Mouse (Mus musculus) frontal cortex, postnatal 25 days (tissue): Measurements from ENCODE around the gene Chsy1.
"Not testable (repeated sequence)": the region's sequence is repeated elsewhere in the genome, so short reads cannot be mapped to it uniquely, and the experiment has no call there.

Experiments
- DNase-seq, 2 experiments: peaks; one replicate each; pipeline ENCODE4 v3.0.0; 2022; ENCODE audit warnings: low spot score in 2 of 2

The Chsy1 gene

DNA sequence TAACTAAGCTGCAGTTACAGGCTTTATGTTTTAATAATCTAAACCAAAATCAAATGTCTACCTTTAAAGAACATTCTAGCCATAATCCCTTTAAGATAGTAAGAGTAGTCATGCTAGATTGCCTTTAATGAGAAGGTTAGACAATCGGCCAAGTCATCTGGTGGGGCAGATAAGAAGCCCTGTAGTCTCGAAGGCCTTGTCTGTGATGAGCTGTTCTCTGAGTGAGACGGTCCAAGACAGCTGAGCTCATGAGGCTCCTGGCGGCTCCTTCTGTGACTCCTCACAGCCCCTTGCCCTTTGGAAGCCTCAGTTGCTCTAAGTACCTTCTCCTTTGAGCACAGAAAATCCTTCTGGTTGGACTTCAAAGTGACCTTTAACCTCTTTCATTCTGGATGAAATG lies 67.6 kb downstream of the Chsy1 start:
- no peak for DNase-seq

DNA sequence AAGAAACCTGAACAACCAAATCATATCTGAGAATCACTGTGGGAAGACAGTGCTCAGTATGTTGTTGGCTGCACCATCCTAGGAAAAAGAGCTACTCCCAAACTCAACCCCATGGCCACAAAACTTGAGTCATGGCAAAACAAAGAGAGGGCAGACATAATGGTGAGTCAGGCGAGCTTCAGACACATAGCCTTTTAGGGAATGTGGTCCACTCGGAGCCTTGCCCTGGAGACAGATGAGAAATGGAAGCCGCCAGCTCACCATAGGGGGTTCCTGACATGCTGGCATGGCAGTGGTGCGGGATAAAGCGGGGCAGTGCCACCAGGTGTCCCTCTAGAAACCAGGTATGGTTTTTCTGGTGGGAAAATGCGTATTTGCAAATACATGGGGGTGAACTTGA lies 68.8 kb downstream of the Chsy1 start:
- no peak for DNase-seq

DNA sequence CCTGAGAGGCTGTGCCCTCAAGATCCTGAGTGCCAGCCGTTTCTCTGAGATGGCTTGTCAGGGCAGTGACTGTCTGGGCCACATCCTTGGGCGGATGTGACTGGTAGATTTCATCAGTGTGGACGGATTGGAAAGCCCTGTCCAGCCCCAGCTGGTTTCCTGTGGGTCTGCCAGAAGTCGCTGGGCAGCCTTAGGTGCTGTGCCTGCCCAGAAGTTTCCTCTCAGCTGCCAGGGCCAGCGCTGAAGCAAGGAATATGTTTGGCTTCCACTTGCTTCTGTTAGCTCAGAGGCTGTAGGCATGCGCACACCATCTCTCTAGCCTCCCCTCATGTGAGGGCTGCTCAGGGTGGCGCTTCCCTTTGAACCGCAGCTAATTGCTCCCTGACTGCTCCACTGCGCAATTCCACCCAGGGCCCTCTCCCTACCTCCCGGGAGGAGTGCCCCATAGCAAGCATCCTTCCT lies 69.8 kb downstream of the Chsy1 start:
- DNase-seq, result peak; percentile 17 to 30

DNA sequence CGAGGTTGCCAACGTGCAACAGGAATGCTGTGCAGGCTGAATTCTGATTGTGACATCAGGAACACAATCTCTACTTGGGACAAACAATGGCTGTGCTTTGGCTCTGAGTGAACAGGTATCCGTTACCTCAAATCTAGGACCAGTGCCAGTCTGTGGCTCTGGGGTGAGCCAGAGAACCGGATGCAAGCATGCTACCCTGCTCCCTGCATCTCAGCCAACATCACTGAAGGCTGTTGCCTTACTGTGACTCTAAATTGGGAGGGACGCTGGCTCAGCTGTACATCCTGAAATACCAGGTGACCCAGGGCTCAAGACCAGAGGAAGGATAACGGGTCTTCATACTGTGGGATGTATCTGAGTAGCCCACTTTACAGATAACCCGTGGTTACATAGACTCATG lies 70.4 kb downstream of the Chsy1 start:
- no peak for DNase-seq

DNA sequence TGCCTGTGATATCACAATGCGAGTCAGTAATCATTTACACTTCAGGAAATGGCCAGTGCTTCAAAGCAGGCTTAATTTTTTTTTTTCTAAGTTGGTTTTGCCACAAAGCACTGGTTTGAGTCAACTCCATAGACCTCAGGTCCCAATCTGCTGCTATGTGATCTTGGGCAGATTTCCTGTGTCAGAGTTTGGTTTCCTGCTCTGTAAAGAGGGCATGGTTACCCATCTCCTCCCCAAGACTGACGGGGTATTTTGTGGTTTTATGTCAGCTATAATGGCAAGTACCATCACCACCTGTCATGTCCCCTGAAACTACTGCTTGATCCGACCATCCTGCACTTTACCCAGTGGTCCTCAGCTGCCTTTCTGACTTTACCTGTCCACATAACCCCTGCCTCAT lies 70.9 kb downstream of the Chsy1 start:
- DNase-seq, result no peak

DNA sequence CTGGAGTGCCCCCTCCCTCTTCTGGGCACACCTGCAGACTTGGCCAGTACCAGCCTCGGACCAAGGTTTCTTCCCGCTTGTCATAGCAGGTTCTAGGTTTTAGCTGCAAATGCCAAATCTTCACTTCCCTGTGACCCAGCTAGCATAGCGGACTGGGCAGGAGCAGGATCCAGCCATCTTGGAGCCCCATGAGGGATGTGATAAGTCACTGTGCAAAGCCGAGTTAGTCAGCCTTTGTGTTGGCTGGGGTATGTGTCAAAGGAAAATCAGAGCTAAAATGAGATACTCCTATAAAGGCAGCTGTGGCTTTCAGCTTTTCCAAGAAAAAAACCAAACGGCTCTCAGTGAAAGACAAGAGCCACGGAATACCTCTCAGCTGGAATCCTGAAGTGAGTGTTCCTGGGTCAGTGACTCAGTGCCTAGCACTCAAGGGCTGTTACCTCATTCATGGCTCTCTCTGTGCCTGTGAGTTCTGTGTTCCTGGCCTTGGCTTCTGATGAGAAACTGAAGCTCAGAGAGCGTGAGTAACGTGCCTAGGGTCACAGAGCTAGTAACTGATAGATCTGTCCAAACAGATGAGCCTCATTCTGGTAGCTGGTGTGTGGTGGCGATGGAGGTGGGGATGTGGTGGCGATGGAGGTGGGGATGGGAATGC lies 71.5 kb downstream of the Chsy1 start:
- DNase-seq, result no peak

DNA sequence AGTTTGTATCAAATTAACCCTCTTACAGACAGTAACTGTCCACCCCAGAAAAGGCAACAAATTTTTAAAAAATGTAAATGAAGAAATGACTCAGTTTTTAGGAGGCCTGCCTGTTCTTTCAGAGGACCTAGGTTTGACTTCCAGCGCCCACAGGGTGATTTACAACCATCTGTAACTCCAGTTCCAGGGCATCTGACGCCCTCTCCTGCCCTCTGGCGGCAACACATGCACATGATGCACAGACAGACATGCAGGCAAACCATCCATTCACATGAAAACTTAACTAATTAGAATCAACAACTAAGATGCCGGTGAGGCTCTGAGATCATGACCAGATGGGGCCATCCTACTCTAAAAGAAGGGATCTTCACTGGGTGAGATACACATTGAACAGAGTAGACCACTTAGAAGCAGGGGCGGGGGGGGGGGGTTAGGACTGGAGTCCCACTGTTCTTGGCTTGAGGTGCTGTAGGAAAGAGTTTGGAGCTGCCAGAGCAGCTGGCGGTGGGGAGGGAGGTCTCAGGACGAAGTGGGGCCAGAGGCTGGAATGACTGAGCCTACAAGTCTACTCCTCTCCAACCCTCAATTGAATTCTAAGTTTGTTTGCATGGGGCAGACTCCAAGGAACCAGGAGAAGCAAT lies 72.9 kb downstream of the Chsy1 start:
- no peak for DNase-seq

DNA sequence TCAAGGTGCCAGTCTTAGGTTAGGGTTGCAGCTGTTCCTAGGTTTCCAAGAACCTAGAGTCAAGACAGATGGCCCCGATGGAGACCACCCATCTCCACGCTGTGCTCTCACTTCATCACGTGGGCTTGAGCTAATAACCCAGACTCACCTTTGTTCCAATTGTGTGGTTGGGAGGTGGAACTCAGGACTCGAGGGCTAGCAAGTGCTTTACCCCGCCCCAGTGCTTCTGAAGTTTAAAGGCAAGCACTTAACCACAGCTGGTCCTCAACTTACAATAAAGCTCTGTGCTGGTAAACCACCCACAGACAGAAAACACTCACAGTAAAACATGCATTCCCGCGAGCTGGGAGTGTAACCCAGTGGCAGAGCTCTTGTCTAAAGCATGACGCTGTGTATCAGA lies 74.1 kb downstream of the Chsy1 start:
- no peak for DNase-seq

DNA sequence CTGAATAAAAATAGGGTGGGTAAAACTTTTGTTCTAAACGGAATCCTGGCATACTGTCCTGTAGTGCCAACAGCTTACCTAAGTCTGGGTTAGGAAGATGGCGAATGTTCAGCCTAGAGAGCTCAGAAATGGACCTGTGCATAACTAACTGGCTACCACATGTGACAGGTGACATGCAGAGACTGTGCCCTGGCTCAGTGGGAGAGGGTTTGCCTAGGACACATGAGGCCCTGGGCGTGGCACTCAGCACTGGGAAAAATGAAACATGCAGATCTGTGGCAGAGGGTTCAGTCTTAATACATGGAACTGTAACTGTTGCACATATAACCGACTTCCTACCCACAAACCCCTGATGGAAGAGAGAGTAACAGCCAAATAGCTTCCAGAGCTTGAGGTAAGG lies 74.7 kb downstream of the Chsy1 start:
- no peak for DNase-seq

DNA sequence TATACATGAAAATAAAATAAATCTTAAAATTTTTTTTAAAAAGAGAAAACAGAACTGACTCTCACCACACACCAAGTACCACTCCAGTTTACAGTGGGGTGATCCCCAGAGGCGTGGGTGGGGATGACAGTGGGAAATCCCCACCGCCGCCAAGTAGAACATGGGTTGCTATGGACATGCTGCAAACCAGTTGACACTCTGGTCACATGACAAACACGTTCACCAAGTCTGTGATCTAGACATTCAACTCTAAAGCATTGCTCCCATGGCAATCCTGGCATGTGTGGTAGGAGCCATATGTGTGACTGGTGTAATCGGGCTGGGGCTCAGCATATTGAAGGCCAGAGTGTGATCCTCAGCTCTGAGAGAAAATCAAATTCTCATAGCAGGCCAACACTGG lies 76.1 kb downstream of the Chsy1 start:
- no peak for DNase-seq

DNA sequence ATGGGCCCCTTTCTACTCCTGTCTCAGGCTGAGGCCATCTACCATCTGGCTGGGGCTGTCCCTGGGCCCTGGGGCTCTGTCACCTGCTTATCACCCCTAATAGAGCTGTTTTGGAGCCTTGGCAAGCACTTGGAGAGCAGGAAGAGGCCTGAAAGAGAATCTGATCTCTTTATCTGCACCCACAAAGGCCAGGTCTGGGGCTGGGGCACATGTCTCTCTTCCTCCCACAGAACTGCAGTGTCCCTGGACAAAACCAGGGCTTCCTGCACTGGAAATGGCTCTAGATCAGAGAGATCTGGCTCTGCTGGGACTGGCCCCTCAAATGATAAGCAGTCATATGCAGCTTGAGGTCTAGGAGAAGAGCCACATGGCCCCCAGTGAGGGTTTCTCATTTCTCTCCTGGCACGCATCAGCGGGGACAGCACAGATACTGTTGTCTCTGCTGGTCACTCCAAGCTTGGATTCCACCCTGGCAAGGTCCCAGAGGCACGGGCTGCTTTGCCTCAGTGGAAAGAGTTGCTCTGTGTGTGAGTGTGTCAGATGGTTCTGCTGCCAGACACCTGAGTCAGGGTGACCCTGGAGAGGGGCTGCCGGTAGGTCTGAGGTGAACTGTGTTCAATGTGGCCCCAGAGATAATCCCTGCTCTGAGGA lies 78.4 kb downstream of the Chsy1 start:
- DNase-seq, result no peak

DNA sequence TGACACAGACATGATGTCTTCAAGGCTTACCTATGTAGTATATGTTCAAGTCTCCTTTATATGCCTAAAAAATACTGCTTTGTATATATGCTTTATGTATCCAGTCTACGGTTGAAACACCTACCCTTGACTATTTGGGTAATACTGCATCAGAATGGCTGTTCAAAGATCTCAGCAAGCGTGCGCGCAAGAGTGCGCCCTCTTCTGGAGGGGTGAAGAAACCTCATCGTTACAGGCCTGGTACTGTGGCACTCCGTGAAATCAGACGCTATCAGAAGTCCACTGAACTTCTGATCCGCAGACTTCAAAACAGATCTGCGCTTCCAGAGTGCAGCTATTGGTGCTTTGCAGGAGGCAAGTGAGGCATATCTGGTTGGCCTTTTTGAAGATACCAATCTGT lies 81.1 kb downstream of the Chsy1 start:
- not testable (repeated sequence) for DNase-seq

DNA sequence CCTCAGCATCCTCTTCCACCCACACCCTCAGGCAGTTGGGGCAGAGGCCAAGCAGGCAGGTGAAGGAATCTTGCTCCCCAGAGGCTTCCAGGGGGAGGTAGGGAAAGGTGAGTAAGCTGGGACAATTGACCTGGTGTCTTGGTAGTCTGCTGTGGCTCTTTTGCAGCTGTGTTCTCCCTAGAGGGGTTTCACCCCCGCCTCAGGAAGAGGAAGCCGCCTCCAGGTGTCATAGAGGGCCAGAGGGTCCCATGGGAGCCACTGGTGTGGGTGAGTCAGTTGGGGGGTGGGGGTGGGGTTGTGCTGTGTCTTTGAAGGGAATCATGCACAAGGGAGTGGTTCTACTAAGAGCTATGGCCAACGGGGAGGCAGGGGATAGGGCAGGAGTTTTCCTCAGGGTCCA lies 85.2 kb downstream of the Chsy1 start:
- no peak for DNase-seq

DNA sequence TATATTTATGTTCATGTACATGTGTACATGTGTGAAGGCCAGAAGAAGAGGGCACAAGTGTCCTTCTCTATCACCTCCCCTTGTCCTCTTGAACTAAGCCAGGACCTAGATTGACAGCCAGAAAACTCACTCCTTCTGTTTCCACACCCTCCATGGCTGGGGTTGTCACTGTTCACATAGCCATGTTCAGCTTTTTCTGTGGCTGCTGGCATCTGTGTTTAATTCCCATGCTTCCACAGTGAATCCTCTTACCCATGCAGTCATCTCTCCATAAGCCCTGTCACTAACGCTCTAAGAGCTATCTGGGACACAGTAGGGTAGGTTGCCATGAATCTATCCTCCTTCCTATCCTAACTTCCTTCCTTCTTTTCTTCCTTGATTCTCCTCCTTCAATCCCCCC lies 86.6 kb downstream of the Chsy1 start:
- no peak for DNase-seq

DNA sequence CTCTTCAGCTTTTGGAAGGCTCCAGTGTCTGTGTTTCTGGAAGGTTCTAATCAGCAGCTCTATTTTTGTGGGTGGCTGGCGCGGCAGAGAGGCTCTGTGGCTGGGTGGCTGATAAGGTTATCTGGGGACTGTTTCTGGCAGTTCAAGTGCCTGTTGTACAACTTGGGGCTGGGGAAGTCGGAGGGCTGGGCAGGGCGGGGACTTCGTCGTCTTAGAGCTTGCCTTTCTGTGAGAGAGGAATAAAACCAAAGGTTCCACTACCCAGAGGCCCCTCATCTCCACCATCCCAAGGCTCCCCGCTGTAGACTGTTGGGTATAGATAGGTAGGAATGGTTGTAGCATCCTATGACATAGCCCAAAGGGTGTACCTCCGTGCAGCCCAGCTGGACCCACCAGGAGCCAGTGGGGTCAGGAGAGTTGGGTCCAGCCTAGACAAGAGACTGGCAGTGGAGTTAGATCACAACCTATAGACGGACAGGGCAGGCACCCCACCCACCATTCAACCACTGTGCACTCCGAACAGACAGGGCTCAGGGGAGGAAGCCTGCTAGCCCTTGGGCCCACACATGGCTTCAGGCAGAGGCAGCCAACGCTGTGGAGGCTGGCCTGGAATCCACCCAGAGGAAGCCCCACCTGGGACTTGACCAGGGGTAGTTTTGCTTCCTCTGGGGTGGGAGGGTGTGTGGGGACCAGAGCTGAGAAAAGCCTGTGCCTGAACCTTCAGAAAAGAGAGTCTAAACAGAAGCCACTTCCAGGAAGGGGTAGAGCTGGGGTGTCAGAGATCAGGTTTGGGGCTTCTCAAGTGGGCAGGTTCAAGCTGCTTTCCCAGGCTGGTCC lies 87.5 kb downstream of the Chsy1 start:
- DNase-seq, result no peak

DNA sequence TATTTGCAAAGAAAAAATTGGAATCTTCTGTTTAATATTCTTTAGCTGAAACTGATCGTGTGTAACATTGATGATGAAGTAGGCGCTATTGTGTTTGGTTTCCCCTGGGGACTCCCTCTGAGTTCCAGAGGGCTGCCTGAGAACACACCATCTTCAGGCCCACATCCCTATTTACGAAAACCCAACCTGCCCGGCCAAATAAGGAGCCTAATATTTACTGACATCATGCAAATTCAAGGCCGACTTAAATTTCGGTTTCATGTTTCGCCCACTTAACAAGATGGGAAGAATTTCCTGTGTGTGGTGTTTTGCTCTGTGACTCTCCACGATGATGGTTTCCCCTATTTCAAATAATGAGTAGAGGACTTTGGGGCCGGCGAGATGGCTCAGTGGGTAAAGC lies 89.1 kb downstream of the Chsy1 start:
- DNase-seq, result no peak

DNA sequence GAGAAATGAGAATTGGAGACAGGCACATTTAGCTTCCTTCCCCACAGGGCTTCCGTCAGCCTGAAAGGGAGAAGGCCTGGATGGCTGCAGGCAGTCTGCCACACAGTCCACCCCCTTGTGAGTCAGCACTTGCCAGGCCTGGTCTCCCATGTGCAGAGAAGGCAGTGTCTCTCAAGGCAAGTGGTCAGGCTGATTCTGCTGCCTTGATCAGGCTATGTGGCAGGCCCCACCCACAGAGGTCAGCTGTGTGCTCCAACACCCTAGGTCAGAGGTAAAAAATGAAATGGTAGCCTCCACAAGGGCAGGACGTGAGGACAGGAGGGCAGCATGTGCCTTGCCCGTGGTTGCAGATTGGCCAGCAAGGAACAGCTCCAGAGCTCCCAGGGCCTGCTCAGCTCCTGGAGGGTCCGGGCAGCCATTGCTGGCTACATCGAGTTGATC lies 90.1 kb downstream of the Chsy1 start:
- peak in 1 of 2 experiments; percentile 22 for DNase-seq

DNA sequence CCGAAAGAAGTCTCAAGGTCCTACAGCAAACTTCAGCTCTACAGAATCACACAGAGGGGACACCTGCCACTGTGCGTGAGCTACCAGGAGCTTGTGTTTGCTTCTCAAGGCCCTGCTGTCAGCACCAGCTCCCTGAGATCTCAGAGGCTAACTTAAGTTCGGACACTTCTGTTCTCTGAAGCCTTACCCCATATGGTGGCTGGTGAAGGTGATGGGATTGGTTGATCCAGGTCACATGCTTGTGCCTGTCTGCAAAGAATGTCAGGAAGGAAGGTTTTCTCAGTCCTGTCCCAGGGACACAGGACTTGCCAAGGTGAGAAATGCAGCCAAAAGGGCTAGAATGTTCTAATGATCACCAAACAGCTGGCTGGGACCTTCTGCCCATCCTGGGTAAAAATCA lies 91.1 kb downstream of the Chsy1 start:
- DNase-seq, result no peak

DNA sequence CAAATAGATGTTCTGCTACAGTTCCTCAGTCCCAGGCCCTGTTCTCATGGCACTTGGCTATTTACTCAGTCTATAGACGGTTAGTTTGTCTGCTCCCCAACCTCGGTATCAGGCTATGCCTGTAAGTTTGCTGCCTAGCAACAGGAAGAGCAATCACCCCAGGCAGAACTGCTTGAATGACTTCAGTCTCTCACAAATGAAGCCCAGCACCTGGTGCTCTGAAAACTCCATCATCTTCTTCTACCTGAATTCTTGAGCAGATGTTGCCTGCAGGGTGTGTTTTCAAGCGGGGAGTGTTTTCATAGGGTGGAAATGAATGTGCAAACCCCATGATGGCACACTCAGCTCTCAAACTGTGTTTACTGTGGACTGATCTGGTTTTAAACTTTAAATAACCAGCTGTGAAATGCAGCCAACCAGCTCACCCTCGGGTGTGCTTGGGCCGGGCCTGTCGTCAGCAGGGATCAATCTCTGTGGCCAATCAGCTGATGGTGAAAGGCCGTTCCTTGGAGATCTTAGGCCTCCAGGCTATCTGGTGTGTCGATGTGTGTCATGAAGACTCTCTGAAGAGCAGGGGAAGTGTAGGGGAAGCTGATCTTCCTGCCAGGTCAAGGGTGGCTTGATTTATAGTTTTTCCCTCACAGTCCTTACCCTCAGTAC lies 91.6 kb downstream of the Chsy1 start:
- DNase-seq, result no peak

DNA sequence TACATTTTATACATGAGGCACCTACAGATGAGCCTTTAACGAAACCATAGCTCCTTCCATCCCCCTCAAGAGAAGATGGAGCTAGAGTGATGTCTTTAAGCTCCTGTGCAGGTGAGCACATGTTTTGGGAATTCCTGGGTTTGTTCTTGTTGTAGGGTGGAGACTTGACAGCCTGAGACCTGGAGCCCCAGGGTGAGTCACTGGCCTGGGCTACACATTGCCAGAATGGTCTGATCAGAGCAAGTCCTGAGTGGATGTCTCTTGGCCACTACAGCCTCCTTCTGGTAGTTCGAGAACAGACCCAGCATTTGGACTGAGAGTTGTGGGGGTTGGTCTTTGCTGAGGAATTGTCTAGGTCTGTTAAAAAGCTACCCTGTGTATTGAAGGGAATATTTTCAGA lies 92.3 kb downstream of the Chsy1 start:
- DNase-seq, result no peak

DNA sequence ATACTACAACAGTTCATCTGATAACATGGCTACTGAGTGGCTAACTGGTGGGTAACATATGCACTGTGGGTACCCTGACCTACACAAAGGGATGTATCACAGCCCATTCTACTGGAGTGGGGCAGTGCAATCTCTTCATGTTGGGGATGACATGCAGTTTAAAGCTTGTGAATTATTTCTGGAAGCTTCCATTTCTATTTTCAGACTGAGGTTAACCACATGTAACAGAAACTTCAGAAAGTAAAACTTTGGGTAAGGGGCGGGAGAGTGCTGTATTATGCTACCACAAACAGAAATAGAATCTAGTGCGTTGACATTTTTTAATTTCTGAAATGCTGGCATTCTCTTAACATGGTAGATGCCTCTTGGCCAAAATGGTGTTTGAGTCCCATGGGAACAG lies 100.6 kb downstream of the Chsy1 start:
- no peak for DNase-seq

DNA sequence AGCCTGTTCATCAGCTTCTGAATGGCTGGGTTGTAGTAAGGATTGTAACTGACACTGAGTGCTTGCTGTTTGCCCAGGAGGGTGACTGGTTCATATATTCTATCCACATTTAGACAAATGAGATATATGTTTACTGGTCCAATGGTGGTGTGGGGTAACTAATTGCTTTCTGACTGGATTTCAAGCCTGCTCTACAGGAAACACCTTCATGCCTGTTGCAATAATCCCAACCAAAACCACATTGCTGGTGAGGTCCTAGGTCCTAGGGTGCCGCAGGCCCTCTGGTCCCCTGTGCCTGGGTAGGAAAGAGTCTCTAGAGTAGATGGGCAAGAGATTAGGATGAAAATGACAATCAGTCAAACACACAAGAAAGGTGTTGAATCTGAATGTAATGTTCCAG lies 103.6 kb downstream of the Chsy1 start:
- no peak for DNase-seq
